ENCODE assay signal across 15 mouse cellular contexts in genomic region chr17:83809197-83809829, GRCm38 (mm10). TPM values are rescaled to one million over a fixed set of nuclear protein-coding genes. Genes with fewer than 3 reads are reported as not detected.
DNase-seq lines count a peak whose midpoint lies in the region; ATAC-seq and TF ChIP-seq lines count a peak whose summit lies in the region.
"Had no signal": no experiment of that assay in that cellular context is flagged by ENCODE, and none has a peak within 500 bp of the region (broad histone marks: within the 10 kb centered on the region; RNA-seq: fewer than 3 reads in every experiment).

No protein-coding gene starts in this region.

- 0 out of 2 replicates have a peak, but pooled peaks have one; percentile 12 for TF ChIP-seq EP300 in ES-Bruce4 (IDR thresholded peaks at IDR 0.05; ENCODE audit: insufficient read depth, low read depth, low read length)

- peak; percentile 73 for DNase-seq in ES-E14 (ENCODE audit: low read depth, low spot score)
- DNase-seq in induced T-regulatory cell, adult 2 months (ENCODE audit: low read depth) = peak; percentile 26
- DNase-seq in retina, postnatal 1 day = no peak
- no peak for DNase-seq in adrenal gland, adult 8-10 months
- no peak for DNase-seq in kidney, adult 18-20 months
- DNase-seq: adrenal gland, adult 2 months; cerebellum, adult 18-20 months; forebrain, postnatal 0 days; lung, embryonic 14.5 days; thymus, postnatal 4 days had no signal

- peak; percentile 81 for ATAC-seq in monocyte, adult 5-6 weeks (replicated peaks; ENCODE audit: insufficient number of reproducible peaks, low FRiP score, low TSS enrichment, poor library complexity, severe bottlenecking)
- ATAC-seq: forebrain, postnatal 0 days had no signal

- H3K27ac ChIP-seq in ES-Bruce4 (ENCODE audit: insufficient read depth, low read length) (no peak overlapping the region), ES-E14 (ENCODE audit: insufficient read depth, low read depth, low read length, poor library complexity, severe bottlenecking) (no peak overlapping the region)
- H3K27ac ChIP-seq: embryonic facial prominence, embryonic 12.5 days; kidney, postnatal 0 days had no signal

- TF ChIP-seq POLR2A in ES-Bruce4 (IDR thresholded peaks at IDR 0.05; ENCODE audit: insufficient read depth, low read length) = no peak

- no peaks in the 10 kb centered on the region for H3K4me1 ChIP-seq in ES-Bruce4 (ENCODE audit: control insufficient read depth, insufficient read depth, low read length)
- H3K4me1 ChIP-seq in ES-E14 (ENCODE audit: control insufficient read depth in 2 of 2, insufficient read depth in 2 of 2, low read length in 2 of 2, poor library complexity in 1 of 2) = peaks cover 11 to 18% of the 10 kb centered on the region in 2 experiments
- H3K4me1 ChIP-seq: embryonic facial prominence, embryonic 12.5 days had no signal

- in situ Hi-C loops in ES-E14 (cut with MboI; ENCODE audit: low sequenced_read_pairs in 2 of 2, unreplicated experiment in 2 of 2) = loop anchor here in 1 of 2 experiments (25.0 kb wide), 1 partner anchor 772 kb away; no protein-coding TSS in a partner anchor

- no peak for TF ChIP-seq CTCF in ES-Bruce4 (IDR thresholded peaks at IDR 0.05; ENCODE audit: low read depth, low read length)

- no peaks in the 10 kb centered on the region for H3K36me3 ChIP-seq in ES-Bruce4 (ENCODE audit: control insufficient read depth, insufficient read depth, low read length, poor library complexity, severe bottlenecking)
- peaks cover 7% of the 10 kb centered on the region; the same call in 1 of the 2 replicates for H3K36me3 ChIP-seq in ES-E14 (ENCODE audit: control insufficient read depth, insufficient read depth, low read length, poor library complexity, severe bottlenecking)

- H3K4me3 ChIP-seq in ES-Bruce4 (ENCODE audit: low read depth, low read length) = no peak overlapping the region
- H3K4me3 ChIP-seq in ES-E14 (ENCODE audit: insufficient read depth in 1 of 2, low read depth in 1 of 2, low read length in 2 of 2, poor library complexity in 1 of 2, severe bottlenecking in 1 of 2) = 0 out of 4 replicates have a peak overlapping the region, but pooled peaks of 1 of the 2 experiments have one; percentile 8
- H3K4me3 ChIP-seq: embryonic facial prominence, embryonic 12.5 days had no signal

- H3K9me3 ChIP-seq in ES-Bruce4 (replicated peaks; ENCODE audit: control insufficient read depth, insufficient read depth, low read length, poor library complexity, severe bottlenecking) = no peaks in the 10 kb centered on the region
- H3K9me3 ChIP-seq in ES-E14 (ENCODE audit: control insufficient read depth, insufficient read depth, low read depth, low read length) = no peaks in the 10 kb centered on the region
- H3K9me3 ChIP-seq: embryonic facial prominence, embryonic 12.5 days had no signal

- H3K9ac ChIP-seq in ES-Bruce4 (ENCODE audit: low read depth, poor library complexity, severe bottlenecking) (no peak overlapping the region), ES-E14 (ENCODE audit: insufficient read depth, low read depth, low read length, poor library complexity, severe bottlenecking) (0 out of 2 replicates have a peak overlapping the region, but pooled peaks have one; percentile 26)
- H3K9ac ChIP-seq: embryonic facial prominence, embryonic 12.5 days; forebrain, postnatal 0 days; lung, embryonic 14.5 days had no signal

- no peaks in the 10 kb centered on the region for H3K27me3 ChIP-seq in ES-Bruce4 (ENCODE audit: control insufficient read depth, insufficient read depth, low read length, poor library complexity, severe bottlenecking)
- H3K27me3 ChIP-seq: embryonic facial prominence, embryonic 12.5 days had no signal

TF ChIP-seq in ES-E14, 5 proteins besides CTCF, POLR2A, EP300 and RAD21:
- TF ChIP-seq ZC3H11A (IDR thresholded peaks at IDR 0.05; ENCODE audit: borderline replicate concordance, low read depth, low read length) (no peak), HCFC1 (IDR thresholded peaks at IDR 0.05; ENCODE audit: borderline replicate concordance, insufficient read depth, low read length) (no peak), CHD2 (IDR thresholded peaks at IDR 0.05; ENCODE audit: low read depth, low read length) (no peak), MAFK (IDR thresholded peaks at IDR 0.05; ENCODE audit: insufficient read depth, low read depth, low read length) (no peak), ZNF384 (IDR thresholded peaks at IDR 0.05; ENCODE audit: low read depth, low read length) (no peak)

RNA-seq across cellular contexts. Expression of gene Haao, which starts 38.5 kb away (rescaled TPM):
- 0.50 and 0.55 TPM in 2 replicates for polyA plus RNA-seq in ES-Bruce4 (2011; ENCODE audit: insufficient read depth, insufficient read length, low read depth, missing spikeins)
- total RNA-seq in ES-E14 (2012; rRNA removed) = 0.54 and 0.79 TPM in 2 replicates
- 60.0 to 68.3 TPM (median 64.2 TPM) in 3 replicates for total RNA-seq in monocyte, adult 5-6 weeks (2017)
- total RNA-seq in adrenal gland, adult 8-10 months (2022) = 1 to 10 TPM in 1 of 4 experiments, under 1 TPM in 3; 0.64 to 1.0 (median 0.83) TPM
- total RNA-seq: forebrain, postnatal 0 days; midbrain, postnatal 0 days had no signal
- polyA plus RNA-seq: forebrain, postnatal 0 days had no signal

Comparison
In these comparisons a context has a peak if more than half of its experiments do, and no peak if none do; other contexts are left out.
1. DNase-seq: peak in ES-E14 (single experiment) and induced T-regulatory cell, adult 2 months (single experiment); none in retina, postnatal 1 day (single experiment), adrenal gland, adult 8-10 months (single experiment) and kidney, adult 18-20 months (single experiment).
2. RNA of gene Haao, which starts 38.5 kb away (total RNA-seq): 60.0 to 68.3 TPM in monocyte, adult 5-6 weeks; 0.64 to 1.0 TPM in adrenal gland, adult 8-10 months and 0.54 to 0.79 TPM in ES-E14; every median in the first group is over 10 times any median in the second.